Mouse (Mus musculus) spleen, embryonic (tissue): Measurements from ENCODE around the gene Trappc6a.

Experiments used
- CTCF ChIA-PET: fragments of 350-600 bp; sonication (Branson Sonifier 250); formaldehyde crosslinking; loops from one replicate; lab custom pipeline; 2022; lab: Charles Lee

Gene Trappc6a

GRCm38 (mm10) chr7:19508150-19508923, at the start of gene Trappc6a, which contains the start of gene Bloc1s3:
Gene Trappc6a, plus strand, starts transcription at chr7:19508395.
Gene Bloc1s3, minus strand, starts transcription at chr7:19508367.
- CTCF ChIA-PET, result interaction anchor here (0.6 to 1.4 kb wide), 2 partner anchors 54 kb away, joined by 4 to 5 read pairs; partner anchors contain the start of gene Ppp1r37

GRCm38 (mm10) chr7:19458591-19459111, 49.5 kb upstream of the Trappc6a start, which contains the start of gene Mark4:
Gene Mark4, minus strand, starts transcription at chr7:19458821.
- CTCF ChIA-PET, result no interaction called here

GRCm38 (mm10) chr7:19459144-19459870, 48.9 kb upstream of the Trappc6a start:
- CTCF ChIA-PET, result no interaction called here

GRCm38 (mm10) chr7:19460500-19460899, 47.7 kb upstream of the Trappc6a start:
- CTCF ChIA-PET, result interaction anchor here (0.6 to 0.7 kb wide), 2 partner anchors 77 to 180 kb away, joined by 4 read pairs; no protein-coding TSS in a partner anchor

GRCm38 (mm10) chr7:19461488-19461887, 46.7 kb upstream of the Trappc6a start:
- CTCF ChIA-PET, result interaction anchor here (0.7 to 0.9 kb wide), 2 partner anchors 9 to 57 kb away, joined by 3 to 9 read pairs; no protein-coding TSS in a partner anchor

- CTCF ChIA-PET, result no interaction called here
These were observed 45.8 kb upstream of the Trappc6a start for GRCm38 (mm10) chr7:19462443-19462842.

GRCm38 (mm10) chr7:19462884-19463381, 45.3 kb upstream of the Trappc6a start, which contains the start of gene Exoc3l2:
Gene Exoc3l2, plus strand, starts transcription at chr7:19463331.
- CTCF ChIA-PET, result no interaction called here

- CTCF ChIA-PET, result interaction anchor here (0.7 kb wide), 1 partner anchor 76 kb away, joined by 6 read pairs; no protein-coding TSS in a partner anchor
These were observed 43.6 kb upstream of the Trappc6a start for GRCm38 (mm10) chr7:19464367-19465307.

- CTCF ChIA-PET, result interaction anchor here (0.6 kb wide), 1 partner anchor 37 kb away, joined by 11 read pairs; no protein-coding TSS in a partner anchor
These were observed 41.5 kb upstream of the Trappc6a start for GRCm38 (mm10) chr7:19466602-19467145.

GRCm38 (mm10) chr7:19467638-19468037, 40.6 kb upstream of the Trappc6a start:
- CTCF ChIA-PET, result no interaction called here

GRCm38 (mm10) chr7:19468279-19468678, 39.9 kb upstream of the Trappc6a start:
- CTCF ChIA-PET, result no interaction called here

- CTCF ChIA-PET, result interaction anchor here (1.7 kb wide), 1 partner anchor 8 kb away, joined by 9 read pairs; no protein-coding TSS in a partner anchor
These were observed 38.8 kb upstream of the Trappc6a start for GRCm38 (mm10) chr7:19469404-19469803.

GRCm38 (mm10) chr7:19470308-19470707, 37.9 kb upstream of the Trappc6a start:
- CTCF ChIA-PET, result interaction anchor here (1.7 kb wide), 1 partner anchor 9 kb away, joined by 9 read pairs; no protein-coding TSS in a partner anchor

GRCm38 (mm10) chr7:19472403-19472802, 35.8 kb upstream of the Trappc6a start:
- CTCF ChIA-PET, result no interaction called here

- CTCF ChIA-PET, result interaction anchor here (0.7 kb wide), 1 partner anchor 56 kb away, joined by 3 read pairs; no protein-coding TSS in a partner anchor
These were observed 34.2 kb upstream of the Trappc6a start for GRCm38 (mm10) chr7:19473875-19474443.

GRCm38 (mm10) chr7:19477084-19477483, 31.1 kb upstream of the Trappc6a start:
- CTCF ChIA-PET, result interaction anchor here (0.7 kb wide), 1 partner anchor 37 kb away, joined by 15 read pairs; no protein-coding TSS in a partner anchor

- CTCF ChIA-PET, result interaction anchor here (0.7 kb wide), 1 partner anchor 36 kb away, joined by 15 read pairs; no protein-coding TSS in a partner anchor
These were observed 30.4 kb upstream of the Trappc6a start for GRCm38 (mm10) chr7:19477624-19478384.

GRCm38 (mm10) chr7:19483281-19483680, 24.9 kb upstream of the Trappc6a start:
- CTCF ChIA-PET, result no interaction called here

GRCm38 (mm10) chr7:19485488-19485887, 22.7 kb upstream of the Trappc6a start:
- CTCF ChIA-PET, result no interaction called here
